Mouse (Mus musculus): ENCODE measurements around the gene Gm10842. TPM values are rescaled to one million over a fixed set of nuclear protein-coding genes. Genes with fewer than 3 reads are reported as not detected.
A peak's percentile ranks its signal among the peaks of the same experiment; 100 is the strongest.

Gene Gm10842
- polyA plus RNA-seq, 1 experiment from 2014 or later, result not detected

- ATAC-seq, result peak; percentile 15
- Histone ChIP-seq H3K9ac (ENCODE audit: low read depth, low read length) (peak overlapping the region; percentile 98), H3K36me3 (ENCODE audit: control insufficient read depth, insufficient read depth, low read length) (peaks cover 9% of the 10 kb centered on the region; the same call in 1 of the 2 replicates), H3K27me3 (replicated peaks; ENCODE audit: control insufficient read depth, insufficient read depth, low read length) (no peaks in the 10 kb centered on the region), H3K4me2 (ENCODE audit: low read length) (peak overlapping the region; percentile 95), H3K27ac (ENCODE audit: low read depth, low read length) (peak overlapping the region; percentile 91), H3K4me1 (ENCODE audit: control insufficient read depth, insufficient read depth, low read depth, low read length) (peaks cover 19% of the 10 kb centered on the region), H3K4me3 (ENCODE audit: low read length) (peak overlapping the region; percentile 97), H3K9me3 (ENCODE audit: control insufficient read depth, low read length) (no peaks in the 10 kb centered on the region)
- 5% methylated on average over 63 of the region's 89 CpGs for WGBS
Observed at GRCm38 (mm10) chr11:105181689-105182460, 35.2 kb downstream of the Gm10842 start.

DNA sequence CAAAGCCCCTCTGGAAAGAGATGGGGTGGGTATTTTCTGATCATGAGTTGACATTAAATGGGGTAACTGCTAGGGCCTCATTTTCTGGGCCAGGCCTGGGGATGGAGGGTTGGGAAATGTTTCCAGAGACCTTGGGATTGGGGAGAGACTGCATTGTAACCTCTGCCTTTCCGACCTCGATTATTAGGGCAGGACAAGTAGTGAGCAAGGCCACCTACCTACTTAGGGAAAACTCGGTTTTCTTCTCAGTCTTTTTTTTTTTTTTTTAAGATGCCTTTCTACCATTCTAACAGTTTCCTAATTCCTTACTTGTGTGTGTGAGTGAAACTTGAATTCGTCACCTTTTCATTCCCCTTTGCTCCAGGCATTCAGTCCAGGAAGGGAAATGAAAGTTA, 35.8 kb downstream of the Gm10842 start:
- H3K36me3 ChIP-seq (ENCODE audit: control insufficient read depth, insufficient read depth, low read length), result peaks cover 9% of the 10 kb centered on the region; the same call in 1 of the 2 replicates
- WGBS, result 14% methylated on average over 4 of the region's 4 CpGs
- peak overlapping the region; percentile 97 for H3K4me3 ChIP-seq (ENCODE audit: low read length)
- H3K27me3 ChIP-seq (replicated peaks; ENCODE audit: control insufficient read depth, insufficient read depth, low read length), result no peaks in the 10 kb centered on the region
- H3K9ac ChIP-seq (ENCODE audit: low read depth, low read length), result peak overlapping the region; percentile 98
- no peaks in the 10 kb centered on the region for H3K9me3 ChIP-seq (ENCODE audit: control insufficient read depth, low read length)
- peaks cover 19% of the 10 kb centered on the region for H3K4me1 ChIP-seq (ENCODE audit: control insufficient read depth, insufficient read depth, low read depth, low read length)
- ATAC-seq, result no peak
- peak overlapping the region; percentile 91 for H3K27ac ChIP-seq (ENCODE audit: low read depth, low read length)
- H3K4me2 ChIP-seq (ENCODE audit: low read length), result peak overlapping the region; percentile 95

- Histone ChIP-seq H3K27ac (ENCODE audit: low read depth, low read length) (no peak overlapping the region), H3K4me2 (ENCODE audit: low read length) (no peak overlapping the region), H3K36me3 (ENCODE audit: control insufficient read depth, insufficient read depth, low read length) (peaks cover 9% of the 10 kb centered on the region; the same call in 1 of the 2 replicates), H3K27me3 (replicated peaks; ENCODE audit: control insufficient read depth, insufficient read depth, low read length) (no peaks in the 10 kb centered on the region), H3K4me3 (ENCODE audit: low read length) (no peak overlapping the region), H3K9me3 (ENCODE audit: control insufficient read depth, low read length) (no peaks in the 10 kb centered on the region), H3K9ac (ENCODE audit: low read depth, low read length) (no peak overlapping the region), H3K4me1 (ENCODE audit: control insufficient read depth, insufficient read depth, low read depth, low read length) (peaks cover 15% of the 10 kb centered on the region)
- no peak for ATAC-seq
- 91% methylated on average over 3 of the region's 3 CpGs for WGBS
Observed at GRCm38 (mm10) chr11:105184678-105185077, 38.0 kb downstream of the Gm10842 start.

GRCm38 (mm10) chr11:105192186-105192585, 45.5 kb downstream of the Gm10842 start:
- H3K4me3 ChIP-seq (ENCODE audit: low read length), result no peak overlapping the region
- H3K27ac ChIP-seq (ENCODE audit: low read depth, low read length), result no peak overlapping the region
- no peak overlapping the region for H3K4me2 ChIP-seq (ENCODE audit: low read length)
- H3K36me3 ChIP-seq (ENCODE audit: control insufficient read depth, insufficient read depth, low read length), result no peaks in the 10 kb centered on the region
- H3K27me3 ChIP-seq (replicated peaks; ENCODE audit: control insufficient read depth, insufficient read depth, low read length), result no peaks in the 10 kb centered on the region
- WGBS, result 92% methylated on average over 3 of the region's 3 CpGs
- H3K4me1 ChIP-seq (ENCODE audit: control insufficient read depth, insufficient read depth, low read depth, low read length), result no peaks in the 10 kb centered on the region
- no peak overlapping the region for H3K9ac ChIP-seq (ENCODE audit: low read depth, low read length)
- no peaks in the 10 kb centered on the region for H3K9me3 ChIP-seq (ENCODE audit: control insufficient read depth, low read length)
- ATAC-seq, result no peak

Other genes with a start within 250 kb of the Gm10842 start
- gene Efcab3, start 83.3 kb upstream of the Gm10842 start, polyA plus RNA-seq (2015; fragmentation: Nextera tagmentation; extraction: Ambion mirVana), result not detected in 2 replicates
- gene Mettl2, start 20.5 kb upstream of the Gm10842 start, polyA plus RNA-seq (2015; fragmentation: Nextera tagmentation; extraction: Ambion mirVana), result 30.3 and 31.2 TPM in 2 replicates
- gene Tlk2, start 31.9 kb downstream of the Gm10842 start, polyA plus RNA-seq (2015; fragmentation: Nextera tagmentation; extraction: Ambion mirVana), result 12.4 and 16.7 TPM in 2 replicates
- 4.9 and 7.4 TPM in 2 replicates for gene Mrc2, start 145.8 kb downstream of the Gm10842 start, polyA plus RNA-seq (2015; fragmentation: Nextera tagmentation; extraction: Ambion mirVana)

Data from hindbrain, embryonic 16.5 days (tissue).